Mouse (Mus musculus) B cell, adult 62 days (primary cell): Measurements from ENCODE around the gene Asap2. TPM values are rescaled to one million over a fixed set of nuclear protein-coding genes. Genes with fewer than 3 reads are reported as not detected.

Experiments
- total RNA-seq: library from RNA; stranded (reverse); gene quantifications from 4 replicates; pipeline ENCODE4 v1.2.4, GENCODE M21; 2023

Gene Asap2
- total RNA-seq: 6.6 to 9.4 TPM (median 8.1 TPM) in 4 replicates

DNA sequence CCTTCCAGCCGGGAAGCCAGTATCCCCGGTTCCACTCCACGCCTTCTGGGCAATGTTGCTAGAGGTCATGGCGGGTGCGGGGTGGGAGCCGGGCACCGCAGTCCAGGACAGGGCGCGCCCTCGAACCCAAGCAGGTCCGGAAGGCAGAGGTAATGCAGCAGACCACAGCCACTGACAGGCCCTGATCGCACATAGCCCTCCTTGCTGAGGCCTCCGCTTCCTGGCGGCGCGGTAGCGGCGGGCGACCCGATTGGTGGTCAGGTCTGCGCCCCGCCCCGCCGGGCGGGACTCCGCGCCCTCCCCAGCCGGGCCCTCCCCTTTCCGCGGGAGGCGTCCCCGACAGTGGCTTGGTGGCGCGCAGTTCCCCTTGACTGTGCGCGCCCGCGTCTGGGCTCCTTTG is at the start of gene Asap2:
Gene Asap2 (plus strand): TSS at position 328 of the 400 bp plus-strand sequence.

GRCm38 (mm10) chr12:21284761-21285441 is 294.6 kb downstream of the Asap2 start, which contains the start of gene Cpsf3:
Cpsf3 (plus strand) TSS chr12:21285391.

GRCm38 (mm10) chr12:21286243-21286622 is 296.0 kb downstream of the Asap2 start, which contains the start of gene Itgb1bp1:
Itgb1bp1 (minus strand) TSS chr12:21286284.

DNA sequence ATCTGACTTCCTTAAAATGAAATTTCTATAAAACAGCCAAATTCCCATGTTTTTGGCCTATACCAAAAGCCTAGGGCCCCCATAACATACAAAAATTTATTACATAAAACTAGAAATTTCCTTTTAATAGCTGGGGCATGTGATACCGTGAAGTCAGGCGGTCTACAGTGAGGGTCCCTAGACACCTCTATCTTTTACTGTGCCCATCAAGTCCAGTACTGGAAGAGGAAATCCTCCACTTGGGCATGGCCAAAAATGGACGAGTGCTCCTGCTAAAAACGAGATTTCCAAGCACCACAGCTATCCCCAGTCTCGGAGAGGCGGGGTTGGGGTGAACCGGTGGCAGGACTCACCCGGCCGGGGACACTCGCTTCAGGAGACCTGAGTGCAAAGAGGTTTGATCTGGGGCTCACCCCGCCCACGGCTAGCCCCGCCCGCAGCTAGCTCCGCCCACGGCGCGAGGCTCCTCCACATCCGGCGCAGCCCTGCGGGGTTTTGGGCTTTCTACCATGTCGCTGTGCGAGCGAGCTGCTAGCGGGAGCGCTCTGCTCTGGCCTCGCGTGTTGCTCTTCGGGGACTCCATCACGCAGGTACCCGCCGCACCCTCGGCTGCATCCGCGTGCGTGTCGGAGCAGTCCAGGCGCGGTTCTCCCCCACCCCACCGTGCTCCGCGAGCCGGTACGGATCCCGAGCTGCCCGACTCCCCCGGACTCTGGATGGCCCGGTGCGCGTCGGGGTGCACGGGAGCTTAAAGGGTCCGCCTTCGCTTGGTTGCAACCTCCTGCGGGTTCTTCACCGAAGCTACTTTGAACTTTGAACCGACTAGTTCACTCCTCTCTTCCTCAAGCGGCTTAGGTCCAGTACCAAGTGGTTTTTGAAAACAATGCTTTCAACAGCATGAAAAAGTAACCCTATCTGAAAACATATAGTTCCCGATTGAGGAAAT is 325.9 kb downstream of the Asap2 start, which contains the start of gene Iah1:
Gene Iah1 (plus strand): TSS at position 467 of the 946 bp plus-strand sequence.

